Mouse (Mus musculus) forelimb bud, embryonic 11.5 days (tissue): Measurements from ENCODE around the gene Rab25.

Experiments used
- DNase-seq: peaks from one replicate; pipeline ENCODE4 v3.0.0-alpha.2; 2012; ENCODE audit warnings: low read depth, low spot score

Gene Rab25

GRCm38 (mm10) chr3:88567892-88568291 lies 19.8 kb upstream of the Rab25 start:
- DNase-seq = no peak

- DNase-seq = no peak
Observed at GRCm38 (mm10) chr3:88566536-88567061, 18.5 kb upstream of the Rab25 start.

GRCm38 (mm10) chr3:88566116-88566515 lies 18.0 kb upstream of the Rab25 start:
- no peak for DNase-seq

- DNase-seq = no peak
Observed at GRCm38 (mm10) chr3:88563966-88564365, 15.9 kb upstream of the Rab25 start.

- DNase-seq = no peak
Observed at GRCm38 (mm10) chr3:88563442-88563841, 15.3 kb upstream of the Rab25 start.

- DNase-seq = no peak
Observed at GRCm38 (mm10) chr3:88561989-88562388, 13.9 kb upstream of the Rab25 start.

GRCm38 (mm10) chr3:88559596-88559995 lies 11.5 kb upstream of the Rab25 start:
- no peak for DNase-seq

- DNase-seq = no peak
Observed at GRCm38 (mm10) chr3:88556616-88557015, 8.5 kb upstream of the Rab25 start.

GRCm38 (mm10) chr3:88555731-88556130 lies 7.6 kb upstream of the Rab25 start:
- DNase-seq = no peak

GRCm38 (mm10) chr3:88555069-88555605 lies 7.0 kb upstream of the Rab25 start:
- DNase-seq = no peak

- no peak for DNase-seq
Observed at GRCm38 (mm10) chr3:88553880-88554586, 5.9 kb upstream of the Rab25 start.

- DNase-seq = peak; percentile 91
Observed at GRCm38 (mm10) chr3:88553525-88553879, 5.4 kb upstream of the Rab25 start, which contains the start of gene Ubqln4. Gene Ubqln4, plus strand, starts transcription at chr3:88553758.

- peak; percentile 98 for DNase-seq
Observed at GRCm38 (mm10) chr3:88552676-88553524, 4.8 kb upstream of the Rab25 start, which contains the start of gene Lamtor2. Gene Lamtor2, minus strand, starts transcription at chr3:88553074.

- DNase-seq = no peak
Observed at GRCm38 (mm10) chr3:88552082-88552645, 4.1 kb upstream of the Rab25 start.

- no peak for DNase-seq
Observed at GRCm38 (mm10) chr3:88551586-88551985, 3.5 kb upstream of the Rab25 start.

GRCm38 (mm10) chr3:88546674-88547418 lies 1.3 kb downstream of the Rab25 start:
- DNase-seq = no peak

- DNase-seq = no peak
Observed at GRCm38 (mm10) chr3:88544955-88545591, 3.0 kb downstream of the Rab25 start.

GRCm38 (mm10) chr3:88544514-88544913 lies 3.6 kb downstream of the Rab25 start:
- DNase-seq = no peak

- no peak for DNase-seq
Observed at GRCm38 (mm10) chr3:88543651-88544410, 4.3 kb downstream of the Rab25 start.

- no peak for DNase-seq
Observed at GRCm38 (mm10) chr3:88543174-88543573, 4.9 kb downstream of the Rab25 start.
